Mouse (Mus musculus) MEL (cell line): ENCODE results near the gene Pard3. TPM values are rescaled to one million over a fixed set of nuclear protein-coding genes. Genes with fewer than 3 reads are reported as not detected.

ENCODE experiments used
- DNase-seq: peaks from one replicate; pipeline ENCODE4 v3.0.0; 2011; ENCODE audit warnings: low read depth, low spot score
- H3K27ac ChIP-seq: 2 replicates; pipeline ENCODE4 v1.5.1; 2012; ENCODE audit warnings: low read depth, mild to moderate bottlenecking, control low read depth, low read length, moderate library complexity; ENCODE audit not compliant: control insufficient read depth
- H3K27me3 ChIP-seq, 2 experiments: fragments of 150-350 bp in 1 of 2; sonication (generic) in 1 of 2; 2 replicates each; pipeline ENCODE4 v1.6.1; 2012; ENCODE audit warnings: low read length in 2 of 2, mild to moderate bottlenecking in 2 of 2, improper control_type of control experiment in 1 of 2, moderate library complexity in 1 of 2; ENCODE audit not compliant: insufficient read depth in 2 of 2, control insufficient read depth in 1 of 2
- H3K36me3 ChIP-seq, 2 experiments: 2 replicates each; pipeline ENCODE4 v1.6.1; 2012 to 2014; ENCODE audit warnings: low read length in 2 of 2, improper control_type of control experiment in 1 of 2, inconsistent platforms in 1 of 2, mild to moderate bottlenecking in 1 of 2; ENCODE audit not compliant: insufficient read depth in 2 of 2, control insufficient read depth in 1 of 2
- H3K4me1 ChIP-seq, 2 experiments: fragments of 150-350 bp in 1 of 2; sonication (generic) in 1 of 2; 2 replicates each; pipeline ENCODE4 v1.6.1; 2012; ENCODE audit warnings: low read length in 2 of 2, improper control_type of control experiment in 1 of 2, mild to moderate bottlenecking in 1 of 2; ENCODE audit not compliant: insufficient read depth in 2 of 2, control insufficient read depth in 1 of 2
- H3K4me3 ChIP-seq, 2 experiments: fragments of 150-350 bp in 1 of 2; sonication (generic) in 1 of 2; 2 replicates each; pipeline ENCODE4 v1.5.1; 2012; ENCODE audit warnings: low read depth in 2 of 2, low read length in 2 of 2, mild to moderate bottlenecking in 2 of 2, moderate library complexity in 2 of 2, control low read depth in 1 of 2, improper control_type of control experiment in 1 of 2; ENCODE audit not compliant: control insufficient read depth in 1 of 2, insufficient read depth in 1 of 2
- H3K79me2 ChIP-seq: 2 replicates; pipeline ENCODE4 v1.6.1; 2012; ENCODE audit warnings: mild to moderate bottlenecking, low read length, moderate library complexity; ENCODE audit not compliant: control insufficient read depth, poor library complexity, insufficient read depth
- H3K9ac ChIP-seq: 2 replicates; pipeline ENCODE4 v1.6.1; 2012; ENCODE audit warnings: low read depth, mild to moderate bottlenecking, control low read depth, low read length, moderate library complexity; ENCODE audit not compliant: control insufficient read depth, poor library complexity, severe bottlenecking
- H3K9me3 ChIP-seq: fragments of 150-350 bp; sonication (generic); replicated peaks from 2 replicates; pipeline ENCODE4 v1.6.1; 2012; ENCODE audit warnings: mild to moderate bottlenecking, low read length, improper control_type of control experiment, moderate library complexity; ENCODE audit not compliant: insufficient read depth
- CHD1 ChIP-seq: IDR thresholded peaks from 2 replicates; pipeline ENCODE4 v1.6.1; 2012; ENCODE audit warnings: low read depth, mild to moderate bottlenecking, inconsistent platforms, low read length, improper control_type of control experiment
- CHD2 ChIP-seq: IDR thresholded peaks from 2 replicates; pipeline ENCODE4 v1.6.1; 2011; ENCODE audit warnings: low read length, improper control_type of control experiment
- E2F4 ChIP-seq: IDR thresholded peaks from 2 replicates; pipeline ENCODE4 v1.6.1; 2011; ENCODE audit warnings: low read depth, low read length, improper control_type of control experiment, borderline replicate concordance
- EP300 ChIP-seq, 2 experiments: IDR thresholded peaks; 2 replicates each; pipeline ENCODE4 v1.6.1; 2011; ENCODE audit warnings: improper control_type of control experiment in 2 of 2, low read length in 2 of 2, low read depth in 1 of 2, mild to moderate bottlenecking in 1 of 2
- ETS1 ChIP-seq: IDR thresholded peaks from 2 replicates; pipeline ENCODE4 v1.6.1; 2012; ENCODE audit warnings: low read depth, mild to moderate bottlenecking, inconsistent platforms, low read length, improper control_type of control experiment, moderate library complexity
- KAT2A ChIP-seq: conservative IDR thresholded peaks from 2 replicates; pipeline ENCODE4 v1.6.1; 2012; ENCODE audit warnings: low read depth, low read length, improper control_type of control experiment, inconsistent platforms
- MEF2A ChIP-seq: IDR thresholded peaks from 2 replicates; pipeline ENCODE4 v1.6.1; 2014; ENCODE audit warnings: low read depth, mild to moderate bottlenecking, inconsistent platforms, low read length, improper control_type of control experiment; ENCODE audit not compliant: poor library complexity, insufficient replicate concordance, severe bottlenecking; ENCODE audit errors: extremely low read depth
- MXI1 ChIP-seq: IDR thresholded peaks from 2 replicates; pipeline ENCODE4 v1.6.1; 2011; ENCODE audit warnings: mild to moderate bottlenecking, low read depth, low read length, improper control_type of control experiment
- MYB ChIP-seq: IDR thresholded peaks from 2 replicates; pipeline ENCODE4 v1.6.1; 2011; ENCODE audit warnings: mild to moderate bottlenecking, low read depth, low read length, improper control_type of control experiment
- MYC ChIP-seq: IDR thresholded peaks from 2 replicates; pipeline ENCODE4 v1.6.1; 2011; ENCODE audit warnings: low read depth, mild to moderate bottlenecking, low read length, improper control_type of control experiment, moderate library complexity
- NELFE ChIP-seq: IDR thresholded peaks from 2 replicates; pipeline ENCODE4 v1.6.1; 2011; ENCODE audit warnings: low read depth, low read length, improper control_type of control experiment
- NRF1 ChIP-seq: IDR thresholded peaks from 2 replicates; pipeline ENCODE4 v1.6.1; 2014; ENCODE audit warnings: low read depth, mild to moderate bottlenecking, inconsistent platforms, low read length, improper control_type of control experiment, moderate library complexity; ENCODE audit not compliant: poor library complexity, insufficient read depth, severe bottlenecking
- POLR2AphosphoS5 ChIP-seq: IDR thresholded peaks from 2 replicates; pipeline ENCODE4 v1.6.1; 2012; ENCODE audit warnings: low read depth, borderline replicate concordance, mild to moderate bottlenecking, inconsistent platforms, low read length, moderate library complexity, mixed read lengths
- SIN3A ChIP-seq: IDR thresholded peaks from 2 replicates; pipeline ENCODE4 v1.6.1; 2012; ENCODE audit warnings: low read length, improper control_type of control experiment, inconsistent platforms
- SMC3 ChIP-seq: IDR thresholded peaks from 2 replicates; pipeline ENCODE4 v1.6.1; 2011; ENCODE audit warnings: low read depth, low read length, improper control_type of control experiment
- TAL1 ChIP-seq: IDR thresholded peaks from 2 replicates; pipeline ENCODE4 v1.6.1; 2012; ENCODE audit warnings: mild to moderate bottlenecking, inconsistent platforms, low read length, moderate library complexity, mixed read lengths
- TBP ChIP-seq: IDR thresholded peaks from 2 replicates; pipeline ENCODE4 v1.8.0; 2011; ENCODE audit warnings: low read depth, low read length, improper control_type of control experiment
- TCF12 ChIP-seq: IDR thresholded peaks from 2 replicates; pipeline ENCODE4 v1.6.1; 2014; ENCODE audit warnings: low read depth, mild to moderate bottlenecking, inconsistent platforms, low read length, improper control_type of control experiment, moderate library complexity
- UBTF ChIP-seq: IDR thresholded peaks from 2 replicates; pipeline ENCODE4 v1.6.1; 2012; ENCODE audit warnings: low read depth, mild to moderate bottlenecking, inconsistent platforms, low read length, improper control_type of control experiment, moderate library complexity, borderline replicate concordance; ENCODE audit not compliant: insufficient read depth
- ZC3H11A ChIP-seq: IDR thresholded peaks from 2 replicates; pipeline ENCODE4 v1.6.1; 2012; ENCODE audit warnings: low read depth, mild to moderate bottlenecking, inconsistent platforms, low read length, improper control_type of control experiment
- ZNF384 ChIP-seq: IDR thresholded peaks from 2 replicates; pipeline ENCODE4 v1.6.1; 2012; ENCODE audit warnings: low read depth, mild to moderate bottlenecking, inconsistent platforms, low read length, improper control_type of control experiment
- polyA plus RNA-seq, 2 experiments: library from polyadenylated mRNA; stranded (reverse) in 1 of 2; unstranded in 1 of 2; fragments of >175 nt in 1 of 2; fragments of >200 nt in 1 of 2; gene quantifications; 2 replicates each; pipeline versions ENCODE4 v1.2.1 to v1.2.4; 2012; ENCODE audit warnings: low replicate concordance in 2 of 2, low read depth in 1 of 2; ENCODE audit not compliant: insufficient read length in 2 of 2, insufficient read depth in 1 of 2, missing spikeins in 1 of 2
- total RNA-seq: library from RNA; depleted of rRNA; stranded (reverse); fragments of 300-350 nt; gene quantifications from 2 replicates; pipeline ENCODE4 v1.2.3, GENCODE M21; 2012

Gene Pard3
- total and polyA plus RNA-seq, 3 experiments: not detected

- H3K27me3 ChIP-seq: no peaks in the 10 kb centered on the region
- no peak for DNase-seq
- H3K27ac ChIP-seq: no peak overlapping the region
- H3K36me3 ChIP-seq: no peaks in the 10 kb centered on the region
- no peak overlapping the region for H3K4me3 ChIP-seq
- no peaks in the 10 kb centered on the region for H3K9me3 ChIP-seq
- no peak overlapping the region for H3K9ac ChIP-seq
- H3K4me1 ChIP-seq: no peaks in the 10 kb centered on the region
- no peaks in the 10 kb centered on the region for H3K79me2 ChIP-seq
- no peak for TF ChIP-seq UBTF
These were observed 513.0 kb downstream of the Pard3 start for GRCm38 (mm10) chr8:127576657-127577056.

GRCm38 (mm10) chr8:127577656-127578055, 514.0 kb downstream of the Pard3 start:
- Histone ChIP-seq H3K9me3 (no peaks in the 10 kb centered on the region), H3K27ac (no peak overlapping the region), H3K4me3 (no peak overlapping the region), H3K79me2 (no peaks in the 10 kb centered on the region), H3K9ac (no peak overlapping the region), H3K27me3 (no peaks in the 10 kb centered on the region), H3K4me1 (no peaks in the 10 kb centered on the region), H3K36me3 (no peaks in the 10 kb centered on the region)
- TF ChIP-seq TCF12 (no peak), NRF1 (no peak), CHD2 (no peak), MXI1 (no peak), SMC3 (no peak), MYC (no peak), POLR2AphosphoS5 (no peak), MYB (no peak), KAT2A (no peak), SIN3A (no peak), E2F4 (no peak)
- DNase-seq: peak; percentile 3

- Histone ChIP-seq H3K9ac (no peak overlapping the region), H3K79me2 (no peaks in the 10 kb centered on the region), H3K4me3 (no peak overlapping the region), H3K27me3 (no peaks in the 10 kb centered on the region), H3K4me1 (no peaks in the 10 kb centered on the region), H3K36me3 (no peaks in the 10 kb centered on the region), H3K27ac (no peak overlapping the region), H3K9me3 (no peaks in the 10 kb centered on the region)
- no peak for DNase-seq
- no peak for TF ChIP-seq POLR2AphosphoS5
- no peak for TF ChIP-seq UBTF
- TF ChIP-seq ZNF384: no peak
- TF ChIP-seq ZC3H11A: no peak
- no peak for TF ChIP-seq CHD1
- TF ChIP-seq ETS1: no peak
- no peak for TF ChIP-seq TBP
- no peak for TF ChIP-seq MEF2A
- TF ChIP-seq TAL1: no peak
- no peak for TF ChIP-seq SMC3
- TF ChIP-seq MYB: no peak
- no peak for TF ChIP-seq EP300 (IDR thresholded peaks at IDR 0.05; ENCODE audit: low read depth in 1 of 2, low read length in 2 of 2)
- TF ChIP-seq NELFE: no peak
These were observed 515.7 kb downstream of the Pard3 start for GRCm38 (mm10) chr8:127579436-127579835.
